Mouse (Mus musculus): Measurements from ENCODE around the gene Gtsf1.

Gtsf1 gene

GRCm38 (mm10) chr15:103377752-103378664 lies 52.3 kb downstream of the Gtsf1 start:
- DNase-seq (ENCODE audit: extremely low spot score, low read depth, low spot score), result no peak

GRCm38 (mm10) chr15:103376837-103377269 lies 53.4 kb downstream of the Gtsf1 start:
- no peak for DNase-seq (ENCODE audit: extremely low spot score, low read depth, low spot score)

GRCm38 (mm10) chr15:103375112-103375800 lies 55.0 kb downstream of the Gtsf1 start:
- no peak for DNase-seq (ENCODE audit: extremely low spot score, low read depth, low spot score)

GRCm38 (mm10) chr15:103372461-103372860 lies 57.8 kb downstream of the Gtsf1 start:
- DNase-seq (ENCODE audit: extremely low spot score, low read depth, low spot score), result no peak

- no peak for DNase-seq (ENCODE audit: extremely low spot score, low read depth, low spot score)
Observed at GRCm38 (mm10) chr15:103371741-103372140, 58.5 kb downstream of the Gtsf1 start.

GRCm38 (mm10) chr15:103371208-103371607 lies 59.1 kb downstream of the Gtsf1 start:
- no peak for DNase-seq (ENCODE audit: extremely low spot score, low read depth, low spot score)

- DNase-seq (ENCODE audit: extremely low spot score, low read depth, low spot score), result no peak
Observed at GRCm38 (mm10) chr15:103370462-103370861, 59.8 kb downstream of the Gtsf1 start.

GRCm38 (mm10) chr15:103369123-103369522 lies 61.1 kb downstream of the Gtsf1 start:
- DNase-seq (ENCODE audit: extremely low spot score, low read depth, low spot score), result no peak

GRCm38 (mm10) chr15:103368179-103368940 lies 61.9 kb downstream of the Gtsf1 start:
- DNase-seq (ENCODE audit: extremely low spot score, low read depth, low spot score), result no peak

- DNase-seq (ENCODE audit: extremely low spot score, low read depth, low spot score), result no peak
Observed at GRCm38 (mm10) chr15:103366376-103367149, 63.7 kb downstream of the Gtsf1 start, which contains the start of gene Itga5. TSS of gene Itga5 (minus strand) at chr15:103366763.

GRCm38 (mm10) chr15:103365471-103366375 lies 64.5 kb downstream of the Gtsf1 start:
- DNase-seq (ENCODE audit: extremely low spot score, low read depth, low spot score), result no peak

GRCm38 (mm10) chr15:103364761-103365160 lies 65.5 kb downstream of the Gtsf1 start:
- DNase-seq (ENCODE audit: extremely low spot score, low read depth, low spot score), result no peak

- DNase-seq (ENCODE audit: extremely low spot score, low read depth, low spot score), result no peak
Observed at GRCm38 (mm10) chr15:103363809-103364208, 66.5 kb downstream of the Gtsf1 start.

GRCm38 (mm10) chr15:103362950-103363349 lies 67.3 kb downstream of the Gtsf1 start:
- DNase-seq (ENCODE audit: extremely low spot score, low read depth, low spot score), result no peak

GRCm38 (mm10) chr15:103362333-103362732 lies 67.9 kb downstream of the Gtsf1 start:
- no peak for DNase-seq (ENCODE audit: extremely low spot score, low read depth, low spot score)

GRCm38 (mm10) chr15:103361269-103361668 lies 69.0 kb downstream of the Gtsf1 start:
- DNase-seq (ENCODE audit: extremely low spot score, low read depth, low spot score), result no peak

- no peak for DNase-seq (ENCODE audit: extremely low spot score, low read depth, low spot score)
Observed at GRCm38 (mm10) chr15:103359869-103360602, 70.2 kb downstream of the Gtsf1 start.

- DNase-seq (ENCODE audit: extremely low spot score, low read depth, low spot score), result no peak
Observed at GRCm38 (mm10) chr15:103359122-103359510, 71.2 kb downstream of the Gtsf1 start.
